Mouse (Mus musculus) lung, embryonic 14.5 days (tissue): ENCODE measurements around the gene Prss45. TPM values are rescaled to one million over a fixed set of nuclear protein-coding genes. Genes with fewer than 3 reads are reported as not detected.

ENCODE experiments used
- ATAC-seq: fragments of 200-750 bp; cut with Nextera tagmentation; 2 replicates; pipeline ENCODE4 v1.8.0; 2017; ENCODE audit warnings: mild to moderate bottlenecking, moderate TSS enrichment, moderate library complexity; ENCODE audit not compliant: insufficient read depth
- DNase-seq: peaks from one replicate; pipeline ENCODE4 v3.0.0-alpha.2; 2015
- H3K27ac ChIP-seq: fragments of 300-500 bp; sonication (generic); 2 replicates; pipeline ENCODE4 v1.5.1; 2014; ENCODE audit warnings: low read depth, mild to moderate bottlenecking, moderate library complexity
- H3K27me3 ChIP-seq: fragments of 300-500 bp; sonication (generic); 2 replicates; pipeline ENCODE4 v1.6.1; 2014; ENCODE audit warnings: low read length, control low read depth; ENCODE audit not compliant: insufficient read depth
- H3K36me3 ChIP-seq: fragments of 300-500 bp; sonication (generic); 2 replicates; pipeline ENCODE4 v1.6.1; 2014; ENCODE audit warnings: control low read depth; ENCODE audit not compliant: insufficient read depth
- H3K4me1 ChIP-seq: fragments of 300-500 bp; sonication (generic); 2 replicates; pipeline ENCODE4 v1.6.1; 2014; ENCODE audit warnings: antibody characterized with exemption, control low read depth; ENCODE audit not compliant: insufficient read depth
- H3K4me2 ChIP-seq: fragments of 300-500 bp; sonication (generic); 2 replicates; pipeline ENCODE4 v1.6.1; 2014; ENCODE audit warnings: mild to moderate bottlenecking
- H3K4me3 ChIP-seq: fragments of 300-500 bp; sonication (generic); 2 replicates; pipeline ENCODE4 v1.5.1; 2014; ENCODE audit warnings: low read depth, low read length
- H3K9ac ChIP-seq: fragments of 300-500 bp; sonication (generic); 2 replicates; pipeline ENCODE4 v1.6.1; 2014
- H3K9me3 ChIP-seq: fragments of 300-500 bp; sonication (generic); 2 replicates; pipeline ENCODE4 v1.6.1; 2016; ENCODE audit warnings: low read depth, low read length, control low read depth
- CTCF ChIP-seq: IDR thresholded peaks from 2 replicates; pipeline ENCODE4 v1.5.1; 2016; ENCODE audit warnings: antibody characterized with exemption, low read depth
- WGBS: fragments of 180-500 bp; shearing (Covaris S2); extraction: QIAGEN DNeasy Blood & Tissue Kit; methylation state at CpG from one replicate; pipeline ENCODE4 v1.1.7; 2014; 5-methylcytosine and 5-hydroxymethylcytosine counted together
- polyA plus RNA-seq: library from polyadenylated mRNA; unstranded; fragments of >200 nt; fragmentation: Nextera tagmentation; extraction: Ambion mirVana; gene quantifications from 2 replicates; pipeline ENCODE4 v1.2.1, GENCODE M21; 2014

The Prss45 gene
- polyA plus RNA-seq, 1 experiment from 2014 or later: not detected

DNA sequence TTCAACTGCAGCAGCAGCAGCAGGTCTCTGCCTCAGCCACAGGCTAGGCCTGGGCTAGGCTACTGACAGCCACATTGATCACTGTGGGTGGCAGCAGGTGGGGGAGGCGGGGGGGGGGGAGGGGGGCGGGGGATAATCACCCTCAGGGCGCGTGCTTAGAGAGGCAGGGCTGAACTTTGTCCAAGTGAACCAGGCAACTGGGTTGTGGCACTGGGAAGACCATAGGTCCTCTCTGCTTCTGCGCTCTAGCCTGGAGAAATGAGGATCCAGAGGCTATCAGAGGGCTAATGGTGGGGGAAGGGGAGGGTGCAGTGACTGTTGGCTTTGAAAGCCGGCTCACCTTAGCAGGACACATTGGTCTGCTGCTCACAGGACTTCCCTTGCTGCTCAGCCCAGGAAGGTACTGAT, 40.9 kb downstream of the Prss45 start:
- Histone ChIP-seq H3K4me3 (no peak overlapping the region), H3K27ac (no peak overlapping the region), H3K27me3 (peaks cover 17% of the 10 kb centered on the region), H3K9ac (no peak overlapping the region), H3K4me2 (no peak overlapping the region), H3K9me3 (no peaks in the 10 kb centered on the region), H3K4me1 (0 out of 2 replicates have a peak, but pooled peaks cover 3% of the 10 kb centered on the region), H3K36me3 (no peaks in the 10 kb centered on the region)
- WGBS: 19% methylated on average over 5 of the region's 6 CpGs
- DNase-seq (no peak), ATAC-seq (no peak)
- no peak for TF ChIP-seq CTCF

DNA sequence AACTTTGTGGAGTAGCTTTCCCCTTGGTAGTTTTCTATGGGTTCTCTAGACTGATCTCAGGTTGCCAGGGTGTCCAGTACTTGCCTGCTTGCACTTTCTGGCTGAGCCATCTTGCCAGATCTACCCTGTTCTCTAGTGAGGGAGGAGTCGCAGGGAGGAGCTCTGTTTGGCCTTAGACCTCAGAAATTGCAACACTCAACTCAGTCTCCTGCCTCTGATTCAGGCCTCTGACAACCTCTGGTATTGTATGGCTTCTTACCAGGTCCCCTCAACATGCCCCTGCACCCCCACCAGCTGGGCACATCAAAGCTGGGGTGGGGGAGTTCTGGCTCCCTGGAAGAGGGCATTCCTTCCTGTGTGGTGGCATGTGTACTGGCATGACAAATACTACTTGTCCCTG, 43.0 kb downstream of the Prss45 start:
- 77% methylated on average over 1 of the region's 1 CpGs for WGBS
- DNase-seq (no peak), ATAC-seq (no peak)
- no peak for TF ChIP-seq CTCF
- no peak overlapping the region for H3K27ac ChIP-seq
- no peaks in the 10 kb centered on the region for H3K9me3 ChIP-seq
- H3K4me3 ChIP-seq: no peak overlapping the region
- H3K9ac ChIP-seq: no peak overlapping the region
- peaks cover 27% of the 10 kb centered on the region for H3K27me3 ChIP-seq
- no peaks in the 10 kb centered on the region for H3K36me3 ChIP-seq
- H3K4me2 ChIP-seq: no peak overlapping the region
- H3K4me1 ChIP-seq: 0 out of 2 replicates have a peak, but pooled peaks cover 3% of the 10 kb centered on the region

DNA sequence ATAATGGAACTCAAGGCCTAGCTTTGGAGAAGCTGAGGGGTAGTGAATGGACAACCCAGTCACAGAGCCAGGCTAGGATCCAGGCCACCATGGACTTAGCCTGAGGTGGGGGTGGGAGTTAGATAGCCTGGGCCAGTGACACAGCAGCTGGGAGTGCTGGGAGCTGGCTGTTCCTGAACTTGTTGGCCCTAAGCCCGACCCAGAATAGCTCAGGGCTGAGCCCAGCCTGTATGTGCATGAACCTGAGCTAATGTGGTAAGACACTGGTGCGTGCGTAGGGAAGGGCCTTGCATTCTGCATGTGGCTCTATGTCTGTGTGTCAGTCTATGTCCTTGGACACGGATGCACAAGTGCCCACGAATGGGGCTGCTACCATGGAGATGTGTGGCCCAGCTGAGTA, 43.5 kb downstream of the Prss45 start:
- WGBS: 88% methylated on average over 5 of the region's 5 CpGs
- H3K4me2 ChIP-seq: no peak overlapping the region
- TF ChIP-seq CTCF: no peak
- no peak overlapping the region for H3K4me3 ChIP-seq
- no peak overlapping the region for H3K27ac ChIP-seq
- H3K27me3 ChIP-seq: peaks cover 25% of the 10 kb centered on the region
- H3K9me3 ChIP-seq: no peaks in the 10 kb centered on the region
- DNase-seq (no peak), ATAC-seq (no peak)
- no peak overlapping the region for H3K9ac ChIP-seq
- 0 out of 2 replicates have a peak, but pooled peaks cover 3% of the 10 kb centered on the region for H3K4me1 ChIP-seq
- H3K36me3 ChIP-seq: no peaks in the 10 kb centered on the region

DNA sequence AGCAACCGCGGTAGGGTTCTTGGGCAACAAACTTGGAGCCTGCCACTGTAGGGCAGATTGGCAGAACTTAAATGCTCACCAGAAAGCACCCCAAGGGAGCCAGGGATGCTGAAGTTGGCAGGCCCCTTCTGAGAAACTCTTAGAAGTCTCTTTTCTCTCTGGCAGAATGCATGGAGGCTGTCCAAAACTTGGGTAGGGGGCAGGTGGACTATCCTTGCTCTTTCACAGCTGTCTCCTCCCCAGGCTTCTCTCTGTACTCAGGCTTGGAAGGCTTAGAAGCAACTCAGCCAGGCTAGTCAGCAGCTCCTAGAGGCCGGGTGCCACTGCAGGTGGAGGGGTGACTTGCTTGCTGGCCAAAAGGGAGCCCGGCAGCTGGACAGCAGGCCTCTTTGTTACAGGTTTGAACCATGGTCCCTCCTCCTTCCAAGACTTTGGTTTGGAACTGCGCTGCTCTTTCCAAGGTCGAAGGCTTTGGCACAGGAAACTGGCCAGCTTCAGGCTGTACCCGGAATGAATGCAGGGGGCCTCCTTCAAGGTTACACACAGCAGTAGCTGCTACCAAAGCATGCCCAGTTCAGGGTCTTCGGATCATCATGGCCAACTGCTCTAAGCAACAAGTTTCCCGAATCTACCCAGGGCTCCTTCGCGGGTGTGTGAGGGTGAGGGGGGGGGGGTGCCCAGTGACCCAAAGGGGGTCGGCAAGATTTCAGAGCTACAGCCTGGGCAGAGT, 45.0 kb downstream of the Prss45 start, which contains the start of gene Als2cl:
Als2cl (plus strand) TSS at position 680 of the 730 bp plus-strand sequence.
- no peaks in the 10 kb centered on the region for H3K9me3 ChIP-seq
- ATAC-seq (peak; percentile 30; the same call in 1 of the 2 replicates), DNase-seq (peak; percentile 55)
- TF ChIP-seq CTCF: no peak
- peaks cover 12% of the 10 kb centered on the region; the same call in 1 of the 2 replicates for H3K27me3 ChIP-seq
- H3K4me3 ChIP-seq: peak within 1 kb of the TSS; percentile 54
- H3K36me3 ChIP-seq: no peaks in the 10 kb centered on the region
- H3K9ac ChIP-seq: peak within 1 kb of the TSS; percentile 57
- no peak within 1 kb of the TSS for H3K27ac ChIP-seq
- H3K4me1 ChIP-seq: no peaks in the 10 kb centered on the region
- peak within 1 kb of the TSS; percentile 87 for H3K4me2 ChIP-seq
- whole genome bisulfite sequencing: 15% methylated on average over 12 of the region's 12 CpGs

DNA sequence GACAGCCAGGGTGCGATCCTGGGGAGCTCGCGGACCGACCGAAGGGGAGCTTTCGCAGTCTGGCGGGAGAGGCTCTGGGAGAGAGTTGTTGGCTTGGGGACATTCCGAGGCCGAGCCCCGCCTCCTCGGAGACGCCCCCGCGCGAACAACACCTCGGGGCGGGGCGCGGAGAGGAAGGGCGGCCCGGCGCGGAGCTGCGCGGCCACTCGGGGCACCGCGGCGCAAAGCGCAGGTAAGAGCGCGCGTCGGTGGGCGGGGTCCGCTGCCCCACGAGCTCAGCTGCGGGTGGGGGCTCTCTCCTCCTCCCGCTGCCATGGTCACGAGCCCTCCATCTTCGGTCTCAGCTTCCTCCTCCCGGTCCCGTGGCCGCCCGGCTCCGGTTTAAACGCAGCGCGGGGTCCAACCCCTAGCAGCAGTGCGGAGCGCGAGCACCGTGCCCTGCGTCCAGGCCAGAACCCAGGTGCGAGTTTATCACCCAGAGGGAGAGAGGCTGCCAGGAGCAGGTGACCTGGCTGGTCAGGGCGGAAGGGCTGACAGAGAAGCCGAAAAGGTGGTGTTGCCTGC, 45.7 kb downstream of the Prss45 start, which contains the start of gene Tmie:
Tmie (minus strand) TSS at position 116 of the 564 bp plus-strand sequence.
- H3K36me3 ChIP-seq: no peaks in the 10 kb centered on the region
- DNase-seq (peak; percentile 82), ATAC-seq (peak; percentile 81)
- H3K27me3 ChIP-seq: peaks cover 12% of the 10 kb centered on the region; the same call in 1 of the 2 replicates
- peak within 1 kb of the TSS; percentile 87 for H3K4me2 ChIP-seq
- H3K9me3 ChIP-seq: no peaks in the 10 kb centered on the region
- H3K4me1 ChIP-seq: no peaks in the 10 kb centered on the region
- TF ChIP-seq CTCF: no peak
- H3K27ac ChIP-seq: no peak within 1 kb of the TSS
- 0% methylated on average over 57 of the region's 57 CpGs for WGBS
- H3K9ac ChIP-seq: peak within 1 kb of the TSS; percentile 57
- H3K4me3 ChIP-seq: peak within 1 kb of the TSS; percentile 54

DNA sequence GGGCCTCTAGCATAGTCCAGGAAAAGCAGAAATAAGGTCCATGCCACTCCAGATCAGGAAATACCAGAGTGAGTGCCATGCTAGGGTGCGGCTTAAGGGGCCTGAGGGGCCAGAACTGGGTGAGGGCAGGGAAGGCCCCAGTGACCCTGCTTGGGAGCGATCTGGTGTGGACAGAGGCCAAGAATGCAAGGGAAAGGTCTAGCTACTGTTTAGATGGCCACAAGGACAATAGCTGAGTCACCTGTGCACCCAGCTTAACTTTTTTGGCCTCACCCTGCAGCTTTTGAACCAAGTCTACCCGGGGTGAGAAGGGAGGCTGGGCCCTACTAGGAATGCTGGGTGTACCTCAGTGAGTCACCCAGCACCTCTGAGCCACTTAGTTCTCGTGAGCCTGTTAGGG, 46.4 kb downstream of the Prss45 start:
- Histone ChIP-seq H3K4me2 (peak overlapping the region; percentile 87), H3K27ac (no peak overlapping the region), H3K9ac (no peak overlapping the region), H3K36me3 (no peaks in the 10 kb centered on the region), H3K4me3 (peak overlapping the region; percentile 54), H3K9me3 (no peaks in the 10 kb centered on the region), H3K27me3 (peaks cover 12% of the 10 kb centered on the region; the same call in 1 of the 2 replicates), H3K4me1 (no peaks in the 10 kb centered on the region)
- DNase-seq (no peak), ATAC-seq (peak; percentile 28; the same call in 1 of the 2 replicates)
- no peak for TF ChIP-seq CTCF
- WGBS: 51% methylated on average over 4 of the region's 4 CpGs

DNA sequence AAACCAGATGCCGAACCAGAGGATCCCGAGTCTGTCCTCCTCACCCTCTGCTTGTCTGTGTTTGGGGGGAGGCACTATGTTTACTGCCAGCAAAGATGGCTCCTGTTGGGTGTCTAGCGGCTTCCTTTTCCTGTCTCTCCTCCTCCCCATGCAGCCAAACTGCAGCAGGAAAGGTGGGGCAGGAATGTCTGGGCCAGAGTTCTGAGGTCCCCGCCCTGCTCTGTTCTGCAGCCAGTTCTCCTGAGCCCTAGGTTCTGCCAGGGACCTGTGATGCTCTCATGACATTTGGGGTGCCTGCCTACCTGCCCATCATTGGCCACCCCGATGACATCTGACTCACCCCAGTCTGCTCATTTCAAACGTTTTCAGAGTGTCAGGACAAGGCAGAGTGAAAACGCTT, 47.6 kb downstream of the Prss45 start:
- no peaks in the 10 kb centered on the region for H3K36me3 ChIP-seq
- peaks cover 12% of the 10 kb centered on the region; the same call in 1 of the 2 replicates for H3K27me3 ChIP-seq
- no peaks in the 10 kb centered on the region for H3K9me3 ChIP-seq
- no peak for TF ChIP-seq CTCF
- ATAC-seq (no peak), DNase-seq (no peak)
- no peak overlapping the region for H3K4me2 ChIP-seq
- 62% methylated on average over 7 of the region's 7 CpGs for WGBS
- no peak overlapping the region for H3K9ac ChIP-seq
- no peak overlapping the region for H3K27ac ChIP-seq
- H3K4me1 ChIP-seq: no peaks in the 10 kb centered on the region
- no peak overlapping the region for H3K4me3 ChIP-seq
